Mouse (Mus musculus) layer of hippocampus, postnatal 10 days (tissue): ENCODE results near the gene Cntnap5c. TPM values are rescaled to one million over a fixed set of nuclear protein-coding genes. Genes with fewer than 3 reads are reported as not detected.

ENCODE experiments used
- total RNA-seq, 2 experiments: library from RNA; stranded (reverse); gene quantifications; 2 replicates each; pipeline ENCODE4 v1.2.3; 2021

Cntnap5c gene
- total RNA-seq, 2 experiments from 2014 or later: 12.0 to 12.4 TPM

Other genes with a start within 250 kb of the Cntnap5c start
- gene Vmn2r120, start 224.1 kb upstream of the Cntnap5c start, total RNA-seq: under 1 TPM; 0.04 to 0.07 TPM
- gene Gm21834, start 27.4 kb upstream of the Cntnap5c start, total RNA-seq: not detected